Mouse (Mus musculus): ENCODE data around the gene Stag3. TPM values are rescaled to one million over a fixed set of nuclear protein-coding genes. Genes with fewer than 3 reads are reported as not detected.

The Stag3 gene
- polyA plus RNA-seq, 1 experiment = 2.5 TPM

- no peak for DNase-seq (ENCODE audit: low read depth in 1 of 2, low spot score in 2 of 2)
- H3K36me3 ChIP-seq (ENCODE audit: control insufficient read depth, insufficient read depth, low read length) = no peaks in the 10 kb centered on the region
- peaks cover 1% of the 10 kb centered on the region; the same call in 1 of the 2 replicates for H3K27me3 ChIP-seq (ENCODE audit: control insufficient read depth, insufficient read depth, low read length)
- no peak overlapping the region for H3K4me3 ChIP-seq (ENCODE audit: extremely low read depth, insufficient read depth, insufficient read length)
- no peak overlapping the region for H3K27ac ChIP-seq (ENCODE audit: insufficient read depth, low read length)
- TF ChIP-seq CTCF (IDR thresholded peaks at IDR 0.05; ENCODE audit: extremely low read depth, insufficient read depth, insufficient read length, insufficient replicate concordance) (no peak), POLR2A (IDR thresholded peaks at IDR 0.05; ENCODE audit: low read depth, low read length) (no peak)
- WGBS = 88% methylated on average over 41 of the region's 41 CpGs
- H3K4me1 ChIP-seq (ENCODE audit: control insufficient read depth, insufficient read depth, insufficient read length) = 0 out of 2 replicates have a peak, but pooled peaks cover 3% of the 10 kb centered on the region
Measured at GRCm38 (mm10) chr5:138275216-138276050, 4.6 kb upstream of the Stag3 start.

GRCm38 (mm10) chr5:138277994-138278393 lies 2.0 kb upstream of the Stag3 start:
- H3K36me3 ChIP-seq (ENCODE audit: control insufficient read depth, insufficient read depth, low read length) = no peaks in the 10 kb centered on the region
- H3K4me3 ChIP-seq (ENCODE audit: extremely low read depth, insufficient read depth, insufficient read length) = no peak overlapping the region
- H3K4me1 ChIP-seq (ENCODE audit: control insufficient read depth, insufficient read depth, insufficient read length) = 0 out of 2 replicates have a peak, but pooled peaks cover 3% of the 10 kb centered on the region
- WGBS = 90% methylated on average over 7 of the region's 7 CpGs
- no peak for TF ChIP-seq POLR2A (IDR thresholded peaks at IDR 0.05; ENCODE audit: low read depth, low read length)
- TF ChIP-seq CTCF (IDR thresholded peaks at IDR 0.05; ENCODE audit: extremely low read depth, insufficient read depth, insufficient read length, insufficient replicate concordance) = no peak
- H3K27ac ChIP-seq (ENCODE audit: insufficient read depth, low read length) = no peak overlapping the region
- no peaks in the 10 kb centered on the region; the same call in 1 of the 2 replicates for H3K27me3 ChIP-seq (ENCODE audit: control insufficient read depth, insufficient read depth, low read length)
- DNase-seq (ENCODE audit: low read depth in 1 of 2, low spot score in 2 of 2) = no peak

GRCm38 (mm10) chr5:138280425-138280768 lies 357 bp downstream of the Stag3 start:
- peak overlapping the region; percentile 55; the same call in 1 of the 2 replicates for H3K4me3 ChIP-seq (ENCODE audit: extremely low read depth, insufficient read depth, insufficient read length)
- no peak for DNase-seq (ENCODE audit: low read depth in 1 of 2, low spot score in 2 of 2)

GRCm38 (mm10) chr5:138280829-138281228 lies 789 bp downstream of the Stag3 start:
- H3K4me3 ChIP-seq (ENCODE audit: extremely low read depth, insufficient read depth, insufficient read length) = no peak overlapping the region
- no peaks in the 10 kb centered on the region for H3K27me3 ChIP-seq (ENCODE audit: control insufficient read depth, insufficient read depth, low read length)
- no peak overlapping the region for H3K27ac ChIP-seq (ENCODE audit: insufficient read depth, low read length)
- DNase-seq (ENCODE audit: low read depth in 1 of 2, low spot score in 2 of 2) = no peak
- 0 out of 2 replicates have a peak, but pooled peaks cover 3% of the 10 kb centered on the region for H3K4me1 ChIP-seq (ENCODE audit: control insufficient read depth, insufficient read depth, insufficient read length)
- no peaks in the 10 kb centered on the region for H3K36me3 ChIP-seq (ENCODE audit: control insufficient read depth, insufficient read depth, low read length)
- WGBS = 97% methylated on average over 15 of the region's 15 CpGs
- no peak for TF ChIP-seq POLR2A (IDR thresholded peaks at IDR 0.05; ENCODE audit: low read depth, low read length)
- TF ChIP-seq CTCF (IDR thresholded peaks at IDR 0.05; ENCODE audit: extremely low read depth, insufficient read depth, insufficient read length, insufficient replicate concordance) = no peak

More at GRCm38 (mm10) chr5:138280425-138280768, 357 bp downstream of the Stag3 start:
- Histone ChIP-seq H3K27ac (ENCODE audit: insufficient read depth, low read length) (no peak overlapping the region), H3K36me3 (ENCODE audit: control insufficient read depth, insufficient read depth, low read length) (no peaks in the 10 kb centered on the region), H3K27me3 (ENCODE audit: control insufficient read depth, insufficient read depth, low read length) (no peaks in the 10 kb centered on the region), H3K4me1 (ENCODE audit: control insufficient read depth, insufficient read depth, insufficient read length) (0 out of 2 replicates have a peak, but pooled peaks cover 3% of the 10 kb centered on the region)
- TF ChIP-seq CTCF (IDR thresholded peaks at IDR 0.05; ENCODE audit: extremely low read depth, insufficient read depth, insufficient read length, insufficient replicate concordance) (no peak), POLR2A (IDR thresholded peaks at IDR 0.05; ENCODE audit: low read depth, low read length) (no peak)
- 39% methylated on average over 26 of the region's 26 CpGs for WGBS

GRCm38 (mm10) chr5:138281798-138282197 lies 1.8 kb downstream of the Stag3 start:
- Histone ChIP-seq H3K27me3 (ENCODE audit: control insufficient read depth, insufficient read depth, low read length) (no peaks in the 10 kb centered on the region), H3K4me3 (ENCODE audit: extremely low read depth, insufficient read depth, insufficient read length) (no peak overlapping the region), H3K27ac (ENCODE audit: insufficient read depth, low read length) (no peak overlapping the region), H3K36me3 (ENCODE audit: control insufficient read depth, insufficient read depth, low read length) (no peaks in the 10 kb centered on the region), H3K4me1 (ENCODE audit: control insufficient read depth, insufficient read depth, insufficient read length) (0 out of 2 replicates have a peak, but pooled peaks cover 3% of the 10 kb centered on the region)
- 67% methylated on average over 2 of the region's 2 CpGs for WGBS
- TF ChIP-seq POLR2A (IDR thresholded peaks at IDR 0.05; ENCODE audit: low read depth, low read length) (no peak), CTCF (IDR thresholded peaks at IDR 0.05; ENCODE audit: extremely low read depth, insufficient read depth, insufficient read length, insufficient replicate concordance) (no peak)
- no peak for DNase-seq (ENCODE audit: low read depth in 1 of 2, low spot score in 2 of 2)

- DNase-seq (ENCODE audit: low read depth in 1 of 2, low spot score in 2 of 2) = no peak
- no peak overlapping the region for H3K27ac ChIP-seq (ENCODE audit: insufficient read depth, low read length)
- no peak overlapping the region for H3K4me3 ChIP-seq (ENCODE audit: extremely low read depth, insufficient read depth, insufficient read length)
- no peaks in the 10 kb centered on the region for H3K27me3 ChIP-seq (ENCODE audit: control insufficient read depth, insufficient read depth, low read length)
- 0 out of 2 replicates have a peak, but pooled peaks cover 3% of the 10 kb centered on the region for H3K4me1 ChIP-seq (ENCODE audit: control insufficient read depth, insufficient read depth, insufficient read length)
- TF ChIP-seq POLR2A (IDR thresholded peaks at IDR 0.05; ENCODE audit: low read depth, low read length) (no peak), CTCF (IDR thresholded peaks at IDR 0.05; ENCODE audit: extremely low read depth, insufficient read depth, insufficient read length, insufficient replicate concordance) (no peak)
- H3K36me3 ChIP-seq (ENCODE audit: control insufficient read depth, insufficient read depth, low read length) = no peaks in the 10 kb centered on the region
- 68% methylated on average over 1 of the region's 1 CpGs for WGBS
Measured at GRCm38 (mm10) chr5:138283540-138283939, 3.5 kb downstream of the Stag3 start.

GRCm38 (mm10) chr5:138287861-138288260 lies 7.8 kb downstream of the Stag3 start:
- Histone ChIP-seq H3K36me3 (ENCODE audit: control insufficient read depth, insufficient read depth, low read length) (no peaks in the 10 kb centered on the region), H3K27me3 (ENCODE audit: control insufficient read depth, insufficient read depth, low read length) (no peaks in the 10 kb centered on the region), H3K4me3 (ENCODE audit: extremely low read depth, insufficient read depth, insufficient read length) (no peak overlapping the region), H3K4me1 (ENCODE audit: control insufficient read depth, insufficient read depth, insufficient read length) (no peaks in the 10 kb centered on the region), H3K27ac (ENCODE audit: insufficient read depth, low read length) (no peak overlapping the region)
- no peak for TF ChIP-seq POLR2A (IDR thresholded peaks at IDR 0.05; ENCODE audit: low read depth, low read length)
- no peak for TF ChIP-seq CTCF (IDR thresholded peaks at IDR 0.05; ENCODE audit: extremely low read depth, insufficient read depth, insufficient read length, insufficient replicate concordance)
- DNase-seq (ENCODE audit: low read depth in 1 of 2, low spot score in 2 of 2) = no peak
- 81% methylated on average over 3 of the region's 3 CpGs for WGBS
